Mouse (Mus musculus) layer of hippocampus, postnatal 36 days (tissue): ENCODE data around the gene Drc1. TPM values are rescaled to one million over a fixed set of nuclear protein-coding genes. Genes with fewer than 3 reads are reported as not detected.

Experiments
- DNase-seq, 2 experiments: peaks; one replicate each; pipeline ENCODE4 v3.0.0; 2022
- total RNA-seq, 2 experiments: library from RNA; stranded (reverse); gene quantifications; 2 replicates each; pipeline ENCODE4 v1.2.3; 2021

Gene Drc1
- total RNA-seq: 1 to 10 TPM; 8.7 to 9.3 TPM

DNA sequence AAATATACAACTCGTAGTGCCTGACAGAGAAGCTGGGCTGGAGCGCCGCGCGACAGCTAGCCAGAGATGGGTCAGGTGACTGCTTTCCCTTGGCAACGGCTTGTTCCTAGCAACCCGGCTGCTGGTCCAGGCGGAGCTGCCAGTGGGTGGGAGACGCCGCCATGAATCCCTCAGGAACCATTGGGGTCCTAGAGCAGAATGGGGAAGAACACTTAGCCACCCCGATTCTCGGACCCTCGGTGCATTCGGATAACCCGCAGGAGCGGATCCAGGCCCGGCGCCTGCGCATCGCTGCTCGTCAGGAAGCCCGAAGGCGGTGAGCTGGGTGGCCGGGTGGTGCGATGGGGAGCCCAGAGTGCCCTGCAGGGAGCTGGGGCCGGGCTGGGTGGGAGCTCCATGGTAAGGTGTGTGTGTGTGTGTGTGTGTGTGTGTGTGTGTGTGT is at the start of gene Drc1:
Drc1 (plus strand) TSS at position 98 of the 442 bp plus-strand sequence.
- peak; percentile 75 to 78 for DNase-seq

DNA sequence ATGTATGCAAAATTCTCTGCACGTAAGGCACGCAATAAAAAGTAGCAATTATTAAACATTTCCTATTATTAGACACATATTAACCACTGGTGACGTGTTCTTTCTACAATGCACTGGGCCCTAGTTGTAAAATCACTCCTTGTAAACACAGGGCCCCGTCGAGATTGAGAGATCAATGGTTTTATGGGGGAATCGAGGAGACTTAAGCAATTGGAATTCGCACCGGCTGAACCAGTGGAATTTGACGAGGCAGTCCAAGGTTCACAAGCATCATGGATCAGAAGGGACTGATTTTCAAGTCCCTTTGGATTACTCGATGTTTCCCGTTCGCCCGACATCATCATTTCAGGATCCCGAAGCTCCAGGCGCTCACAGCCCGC is 49.3 kb upstream of the Drc1 start:
- no peak for DNase-seq

DNA sequence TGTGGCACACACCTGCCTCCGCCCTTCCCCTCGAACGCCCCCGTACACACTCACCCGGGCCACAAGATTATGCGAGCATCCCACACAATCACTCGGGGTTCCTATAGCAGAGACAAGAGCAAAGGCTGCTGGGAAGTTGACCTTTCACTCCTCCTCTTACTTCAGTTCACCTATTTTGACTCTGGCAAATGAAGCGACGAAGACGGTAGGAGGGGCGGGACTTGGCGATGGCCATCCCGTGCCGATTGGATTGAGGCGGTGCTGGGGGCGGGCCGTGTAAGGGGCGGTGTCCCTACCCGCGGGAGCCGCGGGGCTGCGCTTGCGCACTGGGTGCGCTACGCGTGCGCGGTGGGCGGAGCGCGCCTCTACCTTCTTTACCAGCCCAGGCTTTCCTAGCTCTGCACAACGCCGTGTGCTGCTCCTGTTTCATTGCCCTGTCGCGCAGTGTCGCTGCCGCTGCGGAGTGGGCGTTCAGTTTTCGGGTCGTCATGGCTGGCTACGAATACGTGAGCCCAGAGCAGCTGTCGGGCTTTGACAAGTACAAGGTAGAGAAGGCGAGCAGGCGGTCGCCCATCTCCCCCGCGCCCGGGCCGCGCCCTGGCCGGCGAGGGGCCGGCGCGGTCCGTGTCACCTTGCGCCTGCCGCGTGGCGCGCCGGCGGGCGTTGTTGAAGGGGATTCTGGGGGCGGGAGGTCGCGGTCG is 48.8 kb upstream of the Drc1 start, which contains the start of gene Selenoi:
Selenoi (plus strand) TSS at position 311 of the 701 bp plus-strand sequence.
- peak; percentile 99 for DNase-seq

DNA sequence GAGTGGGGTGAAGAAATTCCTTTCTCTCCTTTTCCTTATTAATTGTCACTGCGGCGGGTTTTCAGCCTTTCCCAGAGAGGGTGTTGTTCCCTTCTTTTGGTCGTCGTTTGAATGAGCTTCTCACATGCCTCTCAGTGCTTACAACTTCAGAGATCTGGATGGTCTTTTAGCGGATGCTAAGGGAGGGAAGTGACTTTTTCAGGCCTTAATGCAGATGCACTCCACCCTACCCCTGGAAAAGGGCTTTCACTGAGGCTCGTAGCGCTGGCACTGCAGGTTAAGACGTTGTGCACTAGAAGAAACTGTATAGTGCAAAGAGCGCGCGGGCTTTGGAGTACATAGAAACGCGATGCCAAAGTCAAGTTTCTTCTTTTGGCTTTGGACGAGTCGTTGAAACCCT is 48.1 kb upstream of the Drc1 start:
- peak; percentile 4 to 9 for DNase-seq

- DNase-seq: no peak
Observed at GRCm38 (mm10) chr5:30233979-30234378, 47.2 kb upstream of the Drc1 start.

DNA sequence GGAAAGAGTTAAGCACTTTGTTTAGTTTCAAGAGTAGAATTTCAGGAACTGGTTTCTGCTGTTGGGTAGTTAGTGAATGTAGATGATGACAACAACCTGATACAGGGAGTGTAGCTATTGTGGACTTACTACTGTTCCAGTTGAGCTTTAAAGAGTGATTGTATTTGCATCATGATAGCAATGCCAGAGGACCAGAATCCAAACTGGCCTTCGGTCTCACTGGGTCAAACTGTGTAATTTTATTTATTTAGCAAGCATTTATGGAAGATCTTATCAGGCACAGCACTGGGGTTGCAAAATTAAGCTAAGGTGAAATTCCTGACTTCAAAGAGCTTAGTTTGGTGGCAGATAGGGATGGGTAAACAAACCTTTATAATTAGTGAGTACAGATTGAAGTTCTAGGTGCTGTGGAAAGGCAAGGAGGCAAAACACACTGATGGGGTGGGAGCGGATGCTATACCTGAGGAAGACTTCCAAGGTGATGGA is 45.5 kb upstream of the Drc1 start:
- DNase-seq: no peak

- no peak for DNase-seq
Observed at GRCm38 (mm10) chr5:30238533-30238932, 42.7 kb upstream of the Drc1 start.

DNA sequence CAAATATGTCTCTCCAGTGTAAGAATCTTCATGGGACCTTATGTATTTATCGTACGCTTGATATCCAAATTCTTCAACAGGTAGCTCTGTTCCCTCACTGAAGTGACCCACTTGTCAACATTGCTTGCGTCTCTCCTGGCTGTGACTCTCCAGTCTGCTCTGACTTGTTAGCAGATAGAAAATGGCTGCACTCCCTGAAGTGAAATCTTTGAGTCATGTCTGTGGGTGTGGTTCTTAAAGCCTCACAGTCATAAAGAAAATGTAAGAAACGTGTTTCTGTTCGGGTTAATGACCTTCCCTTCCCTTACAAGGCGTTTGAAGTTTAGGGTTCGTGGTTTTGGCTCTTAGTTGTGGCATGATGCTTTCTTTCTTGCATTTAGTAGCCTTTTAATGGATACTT is 40.6 kb upstream of the Drc1 start:
- DNase-seq: no peak

- DNase-seq: no peak
Observed at GRCm38 (mm10) chr5:30242410-30242809, 38.8 kb upstream of the Drc1 start.

- no peak for DNase-seq
Observed at GRCm38 (mm10) chr5:30243741-30244140, 37.4 kb upstream of the Drc1 start.

DNA sequence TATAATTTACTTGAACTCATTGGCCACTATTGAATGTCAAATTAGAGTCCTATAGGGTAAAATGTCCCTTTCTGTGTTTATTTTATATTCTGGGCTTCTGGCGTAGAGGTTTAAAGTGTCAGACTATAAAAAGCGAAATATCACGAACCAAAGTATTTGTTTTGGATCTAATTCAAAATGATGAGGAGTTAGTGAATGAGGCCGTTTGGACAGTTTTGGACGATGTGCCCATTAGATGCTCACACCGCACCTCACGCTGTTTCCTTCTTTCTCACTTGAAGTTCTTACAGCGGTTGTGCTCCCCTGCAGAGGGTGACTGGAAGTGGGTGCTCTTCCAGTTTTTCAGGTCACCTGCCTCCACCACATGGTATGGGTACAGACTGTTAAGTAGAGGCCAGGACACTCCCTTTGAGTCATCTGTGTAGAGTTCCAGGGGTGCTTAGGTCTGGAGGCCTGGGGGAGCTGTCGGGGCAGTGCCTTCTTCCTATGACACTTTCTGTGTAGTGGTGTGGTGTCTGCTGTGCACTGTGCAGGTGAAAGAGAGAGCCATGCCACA is 35.2 kb upstream of the Drc1 start:
- no peak for DNase-seq

DNA sequence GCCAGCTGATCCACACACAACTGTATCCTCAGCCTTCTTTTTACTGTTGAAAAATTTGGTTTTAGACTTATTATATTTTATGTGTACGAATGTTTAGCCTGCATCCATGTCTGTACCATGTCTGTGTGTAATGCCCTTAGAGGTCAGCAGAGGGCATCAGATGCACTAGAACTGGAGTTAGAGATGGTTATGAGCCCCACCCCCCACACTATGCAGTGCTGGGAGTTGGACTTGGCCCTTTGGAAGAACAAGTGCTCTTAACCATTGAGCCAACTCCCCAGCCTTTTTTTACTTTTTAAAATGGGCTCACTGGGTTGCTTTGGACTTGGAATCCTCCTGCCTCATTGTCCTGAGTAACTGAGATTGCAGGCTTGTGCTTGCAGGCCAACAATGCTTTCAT is 33.5 kb upstream of the Drc1 start:
- DNase-seq: no peak

DNA sequence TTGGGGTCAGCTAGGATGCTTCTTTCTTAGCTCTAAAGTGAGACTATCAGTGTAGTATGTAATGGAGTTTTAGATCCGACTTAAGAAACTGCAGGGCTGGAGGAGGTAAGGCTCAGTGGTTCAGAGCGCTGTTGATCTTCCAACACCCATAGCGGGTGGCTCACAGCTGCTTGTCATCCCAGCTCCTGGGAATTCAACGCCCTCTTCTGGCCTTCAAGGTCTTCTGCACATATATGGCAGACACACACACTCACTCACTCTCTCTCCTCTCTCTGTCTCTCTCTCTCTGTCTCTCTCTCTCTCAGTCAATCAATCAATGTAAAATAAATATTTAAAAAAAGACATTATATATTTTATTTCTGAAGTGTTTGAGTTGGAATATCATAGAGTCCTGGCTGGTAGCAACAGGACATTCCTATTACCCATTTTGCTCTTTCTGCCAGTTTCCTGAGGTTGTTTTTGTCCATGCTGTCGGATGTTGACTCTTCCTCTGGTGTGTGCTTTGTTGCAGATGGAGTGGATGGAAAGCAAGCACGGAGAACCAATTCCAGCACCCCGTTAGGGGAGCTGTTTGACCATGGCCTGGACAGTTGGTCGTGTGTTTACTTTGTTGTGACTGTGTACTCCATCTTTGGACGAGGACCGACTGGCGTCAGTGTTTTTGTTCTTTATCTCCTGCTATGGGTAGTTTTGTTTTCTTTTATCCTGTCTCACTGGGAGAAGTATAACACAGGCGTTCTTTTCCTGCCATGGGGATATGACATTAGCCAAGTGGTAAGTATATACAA is 25.4 kb upstream of the Drc1 start:
- no peak for DNase-seq

DNA sequence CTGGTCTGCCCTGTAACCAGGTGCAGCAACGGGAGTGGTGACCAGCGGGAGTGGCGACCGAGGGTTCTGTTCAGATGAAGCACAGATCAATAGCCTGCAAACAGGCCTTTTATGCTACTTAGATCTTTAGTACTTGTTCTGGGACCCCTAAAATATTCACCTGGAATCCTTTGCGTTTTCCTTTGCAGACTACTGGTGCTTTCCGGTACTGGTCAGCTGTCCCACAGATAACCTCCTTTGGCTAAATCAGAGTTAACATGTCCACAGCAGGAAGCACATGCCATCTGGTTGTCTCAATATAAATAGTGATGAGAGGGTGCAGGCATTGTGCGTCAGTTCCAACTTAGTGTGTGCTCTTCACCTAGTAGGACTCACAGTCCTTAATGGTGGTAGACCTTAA is 22.4 kb upstream of the Drc1 start:
- DNase-seq: no peak

DNA sequence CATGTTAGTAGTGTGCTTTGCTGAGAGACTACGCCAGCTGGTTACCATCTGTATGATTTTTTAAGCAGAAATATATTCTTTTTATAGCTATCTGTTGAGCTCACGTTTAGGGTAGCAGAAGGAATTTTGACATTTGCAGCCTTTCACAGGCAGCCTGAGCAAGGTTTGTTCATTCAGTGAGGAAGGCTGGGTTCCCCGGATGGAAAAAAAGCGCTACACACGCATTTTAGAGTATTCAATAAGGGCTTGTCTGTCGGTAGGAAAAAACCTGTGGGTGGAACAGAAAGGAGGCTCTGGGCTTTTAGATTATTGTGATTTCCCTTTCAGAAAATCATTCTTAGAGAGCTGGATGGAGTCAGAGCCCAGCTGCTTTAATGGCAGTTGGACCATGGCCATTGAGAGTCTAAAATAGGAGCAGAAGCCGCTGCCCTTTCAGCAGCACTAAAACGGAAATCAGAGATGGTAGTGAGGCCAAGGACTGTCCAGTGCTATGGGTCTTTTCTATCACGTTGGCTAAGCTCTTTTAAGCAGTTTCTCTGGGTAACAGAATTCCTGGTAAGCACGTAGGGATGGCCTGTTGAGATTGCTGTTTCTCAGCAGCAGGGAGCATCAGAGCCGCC is 10.5 kb upstream of the Drc1 start:
- DNase-seq: peak; percentile 53 to 55

GRCm38 (mm10) chr5:30271599-30272281 is 9.4 kb upstream of the Drc1 start:
- no peak for DNase-seq

GRCm38 (mm10) chr5:30276361-30276760 is 4.8 kb upstream of the Drc1 start:
- DNase-seq: no peak

GRCm38 (mm10) chr5:30278952-30279351 is 2.2 kb upstream of the Drc1 start:
- DNase-seq: no peak

GRCm38 (mm10) chr5:30279446-30279845 is 1.7 kb upstream of the Drc1 start:
- no peak for DNase-seq

GRCm38 (mm10) chr5:30280864-30281263 is 324 bp upstream of the Drc1 start:
- no peak for DNase-seq

DNA sequence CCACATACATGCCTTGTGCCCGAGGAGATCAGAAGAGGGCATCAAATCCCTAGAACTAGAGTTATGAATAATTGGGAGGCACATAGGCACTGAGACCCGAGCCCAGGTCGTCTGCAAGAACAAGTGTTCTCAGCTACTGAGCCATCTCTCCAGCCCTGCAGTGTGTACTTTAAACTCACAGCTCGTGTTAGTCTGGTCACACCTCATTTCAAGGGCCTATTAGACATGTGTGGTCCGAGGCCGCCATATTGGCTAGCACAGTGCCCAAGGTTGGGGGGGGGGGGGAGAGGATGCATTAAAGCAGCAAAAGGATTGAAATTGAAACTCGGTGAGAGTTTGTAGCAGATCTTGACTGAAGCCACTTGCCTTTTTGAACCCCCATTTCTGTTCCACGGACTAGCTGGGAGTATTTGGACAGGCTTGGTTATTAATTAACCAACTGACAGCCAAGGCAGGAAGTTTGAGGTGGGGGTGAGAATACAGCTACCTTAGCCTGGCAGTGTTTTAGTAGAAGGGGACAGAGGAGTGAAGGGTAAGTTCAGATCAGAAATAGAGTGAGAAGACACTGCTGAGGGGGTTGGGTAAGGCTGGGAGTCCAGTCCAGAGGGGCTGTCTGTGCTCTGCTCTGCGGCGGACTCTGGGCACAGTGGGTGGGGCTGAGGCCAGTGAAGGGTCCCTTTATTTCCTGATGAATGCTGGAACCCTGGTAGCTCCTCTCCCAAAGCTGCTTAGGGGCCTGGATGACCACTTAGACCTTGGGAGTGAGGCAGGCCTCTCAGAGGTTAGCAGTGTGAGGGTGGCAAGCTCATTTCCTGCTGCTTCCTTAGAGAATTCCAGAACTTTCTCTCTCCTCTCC is 5.0 kb downstream of the Drc1 start:
- DNase-seq: no peak
